Mouse (Mus musculus): Measurements from ENCODE around the gene Tmem239. TPM values are rescaled to one million over a fixed set of nuclear protein-coding genes. Genes with fewer than 3 reads are reported as not detected.
A peak's percentile ranks its signal among the peaks of the same experiment; 100 is the strongest.

Tmem239 gene
- polyA plus RNA-seq, 1 experiment from 2014 or later: not detected

GRCm38 (mm10) chr2:130383895-130384294, 22.4 kb upstream of the Tmem239 start:
- H3K27me3 ChIP-seq (replicated peaks; ENCODE audit: control insufficient read depth, insufficient read depth, low read length): no peaks in the 10 kb centered on the region
- H3K27ac ChIP-seq (ENCODE audit: low read length): no peak overlapping the region
- H3K36me3 ChIP-seq (ENCODE audit: control insufficient read depth, insufficient read depth, low read length): no peaks in the 10 kb centered on the region
- 68% methylated on average over 6 of the region's 6 CpGs for WGBS
- no peak overlapping the region for H3K4me3 ChIP-seq (ENCODE audit: low read length)
- H3K4me1 ChIP-seq (ENCODE audit: control insufficient read depth, insufficient read depth, low read length): no peaks in the 10 kb centered on the region
- no peak overlapping the region for H3K9ac ChIP-seq (ENCODE audit: low read depth, low read length)
- no peak for ATAC-seq
- H3K4me2 ChIP-seq (ENCODE audit: low read depth, low read length): no peak overlapping the region
- no peaks in the 10 kb centered on the region for H3K9me3 ChIP-seq (ENCODE audit: control insufficient read depth, low read length)

GRCm38 (mm10) chr2:130386212-130386611, 20.1 kb upstream of the Tmem239 start:
- no peaks in the 10 kb centered on the region for H3K27me3 ChIP-seq (replicated peaks; ENCODE audit: control insufficient read depth, insufficient read depth, low read length)
- H3K9ac ChIP-seq (ENCODE audit: low read depth, low read length): no peak overlapping the region
- H3K4me1 ChIP-seq (ENCODE audit: control insufficient read depth, insufficient read depth, low read length): no peaks in the 10 kb centered on the region
- H3K27ac ChIP-seq (ENCODE audit: low read length): no peak overlapping the region
- H3K36me3 ChIP-seq (ENCODE audit: control insufficient read depth, insufficient read depth, low read length): no peaks in the 10 kb centered on the region
- ATAC-seq: no peak
- no peaks in the 10 kb centered on the region for H3K9me3 ChIP-seq (ENCODE audit: control insufficient read depth, low read length)
- no peak overlapping the region for H3K4me2 ChIP-seq (ENCODE audit: low read depth, low read length)
- WGBS: 65% methylated on average over 1 of the region's 1 CpGs
- H3K4me3 ChIP-seq (ENCODE audit: low read length): no peak overlapping the region

- Histone ChIP-seq H3K4me2 (ENCODE audit: low read depth, low read length) (no peak overlapping the region), H3K9ac (ENCODE audit: low read depth, low read length) (no peak overlapping the region), H3K27me3 (replicated peaks; ENCODE audit: control insufficient read depth, insufficient read depth, low read length) (no peaks in the 10 kb centered on the region), H3K4me1 (ENCODE audit: control insufficient read depth, insufficient read depth, low read length) (no peaks in the 10 kb centered on the region), H3K4me3 (ENCODE audit: low read length) (no peak overlapping the region), H3K27ac (ENCODE audit: low read length) (no peak overlapping the region), H3K36me3 (ENCODE audit: control insufficient read depth, insufficient read depth, low read length) (0 out of 2 replicates have a peak, but pooled peaks cover 4% of the 10 kb centered on the region), H3K9me3 (ENCODE audit: control insufficient read depth, low read length) (no peaks in the 10 kb centered on the region)
- ATAC-seq: no peak
- WGBS: 68% methylated on average over 2 of the region's 2 CpGs
These were observed 17.5 kb upstream of the Tmem239 start for GRCm38 (mm10) chr2:130388796-130389195.

- 82% methylated on average over 11 of the region's 11 CpGs for WGBS
- Histone ChIP-seq H3K27me3 (replicated peaks; ENCODE audit: control insufficient read depth, insufficient read depth, low read length) (no peaks in the 10 kb centered on the region), H3K4me3 (ENCODE audit: low read length) (no peak overlapping the region), H3K4me2 (ENCODE audit: low read depth, low read length) (no peak overlapping the region), H3K36me3 (ENCODE audit: control insufficient read depth, insufficient read depth, low read length) (0 out of 2 replicates have a peak, but pooled peaks cover 4% of the 10 kb centered on the region), H3K9me3 (ENCODE audit: control insufficient read depth, low read length) (no peaks in the 10 kb centered on the region), H3K27ac (ENCODE audit: low read length) (no peak overlapping the region), H3K9ac (ENCODE audit: low read depth, low read length) (no peak overlapping the region), H3K4me1 (ENCODE audit: control insufficient read depth, insufficient read depth, low read length) (no peaks in the 10 kb centered on the region)
- ATAC-seq: no peak
These were observed 15.2 kb upstream of the Tmem239 start for GRCm38 (mm10) chr2:130390993-130391625.

- ATAC-seq: no peak
- no peak overlapping the region for H3K9ac ChIP-seq (ENCODE audit: low read depth, low read length)
- no peak overlapping the region for H3K4me2 ChIP-seq (ENCODE audit: low read depth, low read length)
- 0 out of 2 replicates have a peak, but pooled peaks cover 4% of the 10 kb centered on the region for H3K36me3 ChIP-seq (ENCODE audit: control insufficient read depth, insufficient read depth, low read length)
- peaks cover 2% of the 10 kb centered on the region for H3K4me1 ChIP-seq (ENCODE audit: control insufficient read depth, insufficient read depth, low read length)
- WGBS: 88% methylated on average over 3 of the region's 3 CpGs
- no peaks in the 10 kb centered on the region for H3K27me3 ChIP-seq (replicated peaks; ENCODE audit: control insufficient read depth, insufficient read depth, low read length)
- no peaks in the 10 kb centered on the region for H3K9me3 ChIP-seq (ENCODE audit: control insufficient read depth, low read length)
- no peak overlapping the region for H3K27ac ChIP-seq (ENCODE audit: low read length)
- H3K4me3 ChIP-seq (ENCODE audit: low read length): no peak overlapping the region
These were observed 13.4 kb upstream of the Tmem239 start for GRCm38 (mm10) chr2:130392836-130393235.

GRCm38 (mm10) chr2:130395696-130396095, 10.6 kb upstream of the Tmem239 start:
- no peaks in the 10 kb centered on the region for H3K27me3 ChIP-seq (replicated peaks; ENCODE audit: control insufficient read depth, insufficient read depth, low read length)
- H3K9ac ChIP-seq (ENCODE audit: low read depth, low read length): no peak overlapping the region
- ATAC-seq: no peak
- H3K9me3 ChIP-seq (ENCODE audit: control insufficient read depth, low read length): no peaks in the 10 kb centered on the region
- peaks cover 4% of the 10 kb centered on the region for H3K4me1 ChIP-seq (ENCODE audit: control insufficient read depth, insufficient read depth, low read length)
- no peak overlapping the region for H3K4me3 ChIP-seq (ENCODE audit: low read length)
- WGBS: 94% methylated on average over 11 of the region's 11 CpGs
- H3K36me3 ChIP-seq (ENCODE audit: control insufficient read depth, insufficient read depth, low read length): 0 out of 2 replicates have a peak, but pooled peaks cover 4% of the 10 kb centered on the region
- H3K4me2 ChIP-seq (ENCODE audit: low read depth, low read length): no peak overlapping the region
- H3K27ac ChIP-seq (ENCODE audit: low read length): no peak overlapping the region

- Histone ChIP-seq H3K9ac (ENCODE audit: low read depth, low read length) (peak within 1 kb of the TSS; percentile 76), H3K27ac (ENCODE audit: low read length) (no peak within 1 kb of the TSS), H3K36me3 (ENCODE audit: control insufficient read depth, insufficient read depth, low read length) (0 out of 2 replicates have a peak, but pooled peaks cover 4% of the 10 kb centered on the region), H3K27me3 (replicated peaks; ENCODE audit: control insufficient read depth, insufficient read depth, low read length) (no peaks in the 10 kb centered on the region), H3K4me3 (ENCODE audit: low read length) (peak within 1 kb of the TSS; percentile 64), H3K9me3 (ENCODE audit: control insufficient read depth, low read length) (no peaks in the 10 kb centered on the region), H3K4me1 (ENCODE audit: control insufficient read depth, insufficient read depth, low read length) (peaks cover 4% of the 10 kb centered on the region), H3K4me2 (ENCODE audit: low read depth, low read length) (peak within 1 kb of the TSS; percentile 96)
- ATAC-seq: peak; percentile 92
- WGBS: 2% methylated on average over 41 of the region's 53 CpGs
These were observed 8.9 kb upstream of the Tmem239 start, which contains the start of gene Cpxm1 for GRCm38 (mm10) chr2:130397186-130397985. TSS of gene Cpxm1 (minus strand) at chr2:130397574.

- H3K27ac ChIP-seq (ENCODE audit: low read length): no peak overlapping the region
- H3K9me3 ChIP-seq (ENCODE audit: control insufficient read depth, low read length): no peaks in the 10 kb centered on the region
- H3K27me3 ChIP-seq (replicated peaks; ENCODE audit: control insufficient read depth, insufficient read depth, low read length): no peaks in the 10 kb centered on the region
- H3K4me1 ChIP-seq (ENCODE audit: control insufficient read depth, insufficient read depth, low read length): peaks cover 4% of the 10 kb centered on the region
- H3K4me2 ChIP-seq (ENCODE audit: low read depth, low read length): peak overlapping the region; percentile 96
- H3K36me3 ChIP-seq (ENCODE audit: control insufficient read depth, insufficient read depth, low read length): 0 out of 2 replicates have a peak, but pooled peaks cover 2% of the 10 kb centered on the region
- H3K4me3 ChIP-seq (ENCODE audit: low read length): peak overlapping the region; percentile 64
- 22% methylated on average over 12 of the region's 14 CpGs for WGBS
- 0 out of 2 replicates have a peak, but pooled peaks have one; percentile 4 for ATAC-seq
- H3K9ac ChIP-seq (ENCODE audit: low read depth, low read length): peak overlapping the region; percentile 76
These were observed 8.2 kb upstream of the Tmem239 start for GRCm38 (mm10) chr2:130398091-130398490.

GRCm38 (mm10) chr2:130400046-130400445, 6.2 kb upstream of the Tmem239 start:
- Histone ChIP-seq H3K4me1 (ENCODE audit: control insufficient read depth, insufficient read depth, low read length) (peaks cover 4% of the 10 kb centered on the region), H3K27ac (ENCODE audit: low read length) (no peak overlapping the region), H3K9me3 (ENCODE audit: control insufficient read depth, low read length) (no peaks in the 10 kb centered on the region), H3K27me3 (replicated peaks; ENCODE audit: control insufficient read depth, insufficient read depth, low read length) (no peaks in the 10 kb centered on the region), H3K9ac (ENCODE audit: low read depth, low read length) (no peak overlapping the region), H3K4me2 (ENCODE audit: low read depth, low read length) (no peak overlapping the region), H3K4me3 (ENCODE audit: low read length) (no peak overlapping the region), H3K36me3 (ENCODE audit: control insufficient read depth, insufficient read depth, low read length) (no peaks in the 10 kb centered on the region)
- 89% methylated on average over 1 of the region's 1 CpGs for WGBS
- no peak for ATAC-seq

Data from intestine, embryonic 16.5 days (tissue).